Mouse (Mus musculus): Measurements from ENCODE around the gene Zfp988. TPM values are rescaled to one million over a fixed set of nuclear protein-coding genes. Genes with fewer than 3 reads are reported as not detected.

Gene Zfp988
- polyA plus RNA-seq, 1 experiment, result 0.04 TPM

Other genes with a start within 250 kb of the Zfp988 start
- 7.6 and 10.3 TPM in 2 replicates for gene Zfp991, start 173.6 kb upstream of the Zfp988 start, polyA plus RNA-seq (2012; rRNA removed)
- gene Zfp978, start 55.6 kb downstream of the Zfp988 start, polyA plus RNA-seq (2012; rRNA removed), result not detected in 2 replicates
- 4.1 and 4.3 TPM in 2 replicates for gene Zfp982, start 186.7 kb downstream of the Zfp988 start, polyA plus RNA-seq (2012; rRNA removed)
- gene Gm16503, start 234.5 kb downstream of the Zfp988 start, polyA plus RNA-seq (2012; rRNA removed), result 0.21 and 0.29 TPM in 2 replicates
- gene Zfp985, start 247.6 kb downstream of the Zfp988 start, polyA plus RNA-seq (2012; rRNA removed), result 0.03 and 0.13 TPM in 2 replicates

All from urinary bladder, adult 2 months (tissue).